Mouse (Mus musculus) lung, postnatal 0 days (tissue): ENCODE data around the gene Vmp1. TPM values are rescaled to one million over a fixed set of nuclear protein-coding genes. Genes with fewer than 3 reads are reported as not detected.
A peak's percentile ranks its signal among the peaks of the same experiment; 100 is the strongest.

Experiments
- ATAC-seq: fragments of 200-750 bp; cut with Nextera tagmentation; 2 replicates; pipeline ENCODE4 v1.8.0; 2017; ENCODE audit warnings: moderate library complexity
- DNase-seq: peaks from one replicate; pipeline ENCODE4 v3.0.0-alpha.2; 2016; ENCODE audit warnings: low spot score
- H3K27ac ChIP-seq: fragments of 300-500 bp; sonication (generic); 2 replicates; pipeline ENCODE4 v1.5.1; 2014; ENCODE audit warnings: antibody characterized with exemption, mild to moderate bottlenecking, low read length, mixed read lengths
- H3K27me3 ChIP-seq: fragments of 300-500 bp; sonication (generic); replicated peaks from 2 replicates; pipeline ENCODE4 v1.6.1; 2014; ENCODE audit warnings: low read length, mixed read lengths; ENCODE audit not compliant: insufficient read depth
- H3K36me3 ChIP-seq: fragments of 300-500 bp; sonication (generic); 2 replicates; pipeline ENCODE4 v1.6.1; 2014; ENCODE audit warnings: low read length, mixed read lengths; ENCODE audit not compliant: insufficient read depth
- H3K4me1 ChIP-seq: fragments of 300-500 bp; sonication (generic); 2 replicates; pipeline ENCODE4 v1.6.1; 2014; ENCODE audit warnings: antibody characterized with exemption, low read depth, low read length, mixed read lengths; ENCODE audit not compliant: insufficient read depth
- H3K4me2 ChIP-seq: fragments of 300-500 bp; sonication (generic); replicated peaks from 2 replicates; pipeline ENCODE4 v1.6.1; 2014; ENCODE audit warnings: low read depth, mild to moderate bottlenecking, low read length, moderate library complexity, mixed read lengths
- H3K4me3 ChIP-seq: fragments of 300-500 bp; sonication (generic); 2 replicates; pipeline ENCODE4 v1.5.1; 2014; ENCODE audit warnings: low read depth, low read length
- H3K9ac ChIP-seq: fragments of 300-500 bp; sonication (generic); replicated peaks from 2 replicates; pipeline ENCODE4 v1.6.1; 2014; ENCODE audit warnings: low read depth, mild to moderate bottlenecking
- H3K9me3 ChIP-seq: fragments of 300-500 bp; sonication (generic); 2 replicates; pipeline ENCODE4 v1.6.1; 2016; ENCODE audit warnings: low read length, mixed read lengths
- CTCF ChIP-seq: IDR thresholded peaks from 2 replicates; pipeline ENCODE4 v1.5.1; 2016; ENCODE audit warnings: antibody characterized with exemption, mild to moderate bottlenecking
- EP300 ChIP-seq: IDR thresholded peaks from 2 replicates; pipeline ENCODE4 v1.6.1; 2016; ENCODE audit warnings: antibody characterized with exemption, mild to moderate bottlenecking, control low read depth
- WGBS: fragments of 180-500 bp; shearing (Covaris S2); extraction: QIAGEN DNeasy Blood & Tissue Kit; methylation state at CpG from one replicate; pipeline ENCODE4 v1.1.7; 2014; 5-methylcytosine and 5-hydroxymethylcytosine counted together
- polyA plus RNA-seq: library from polyadenylated mRNA; unstranded; fragments of >200 nt; fragmentation: Nextera tagmentation; extraction: Ambion mirVana; gene quantifications from 2 replicates; pipeline ENCODE4 v1.2.1, GENCODE M21; 2015

Vmp1 gene
- polyA plus RNA-seq, 1 experiment from 2014 or later = 181 TPM

- Histone ChIP-seq H3K9ac (no peak overlapping the region), H3K4me1 (peaks cover 6% of the 10 kb centered on the region; the same call in 1 of the 2 replicates), H3K4me2 (no peak overlapping the region), H3K4me3 (no peak overlapping the region), H3K36me3 (no peaks in the 10 kb centered on the region), H3K27me3 (no peaks in the 10 kb centered on the region), H3K27ac (no peak overlapping the region), H3K9me3 (no peaks in the 10 kb centered on the region)
- TF ChIP-seq CTCF = no peak
- peak; percentile 38 for TF ChIP-seq EP300
- no peak for ATAC-seq
- WGBS = 87% methylated on average over 1 of the region's 1 CpGs
- DNase-seq = peak; percentile 31
These were observed 85.1 kb downstream of the Vmp1 start for GRCm38 (mm10) chr11:86598572-86598971.

GRCm38 (mm10) chr11:86598154-86598553 is 85.5 kb downstream of the Vmp1 start:
- no peak overlapping the region for H3K27ac ChIP-seq
- no peak for TF ChIP-seq EP300
- TF ChIP-seq CTCF = no peak
- 86% methylated on average over 5 of the region's 5 CpGs for WGBS
- ATAC-seq (no peak), DNase-seq (no peak)
- no peak overlapping the region for H3K9ac ChIP-seq
- no peaks in the 10 kb centered on the region for H3K27me3 ChIP-seq
- H3K4me3 ChIP-seq = no peak overlapping the region
- peaks cover 10% of the 10 kb centered on the region; the same call in 1 of the 2 replicates for H3K4me1 ChIP-seq
- no peak overlapping the region for H3K4me2 ChIP-seq
- no peaks in the 10 kb centered on the region for H3K36me3 ChIP-seq
- H3K9me3 ChIP-seq = no peaks in the 10 kb centered on the region

GRCm38 (mm10) chr11:86596976-86597375 is 86.7 kb downstream of the Vmp1 start:
- 58% methylated on average over 3 of the region's 3 CpGs for WGBS
- TF ChIP-seq CTCF (no peak), EP300 (no peak)
- H3K9me3 ChIP-seq = no peaks in the 10 kb centered on the region

GRCm38 (mm10) chr11:86596187-86596960 is 87.3 kb downstream of the Vmp1 start:
- ATAC-seq (peak; percentile 86), DNase-seq (peak; percentile 95)
- H3K4me2 ChIP-seq = no peak overlapping the region
- no peak overlapping the region for H3K9ac ChIP-seq
- WGBS = 62% methylated on average over 7 of the region's 7 CpGs
- no peaks in the 10 kb centered on the region for H3K9me3 ChIP-seq
- no peaks in the 10 kb centered on the region for H3K27me3 ChIP-seq
- H3K36me3 ChIP-seq = no peaks in the 10 kb centered on the region
- TF ChIP-seq CTCF = no peak
- TF ChIP-seq EP300 = peak; percentile 97
- peak overlapping the region; percentile 43; the same call in 1 of the 2 replicates for H3K27ac ChIP-seq
- H3K4me1 ChIP-seq = peaks cover 17% of the 10 kb centered on the region; the same call in 1 of the 2 replicates
- no peak overlapping the region for H3K4me3 ChIP-seq

More at GRCm38 (mm10) chr11:86596976-86597375, 86.7 kb downstream of the Vmp1 start:
- Histone ChIP-seq H3K4me2 (no peak overlapping the region), H3K36me3 (no peaks in the 10 kb centered on the region), H3K4me1 (peaks cover 17% of the 10 kb centered on the region; the same call in 1 of the 2 replicates), H3K4me3 (no peak overlapping the region), H3K9ac (no peak overlapping the region), H3K27me3 (no peaks in the 10 kb centered on the region), H3K27ac (peak overlapping the region; percentile 59)
- DNase-seq = no peak
- no peak for ATAC-seq

- Histone ChIP-seq H3K4me3 (no peak overlapping the region), H3K9me3 (no peaks in the 10 kb centered on the region), H3K27me3 (no peaks in the 10 kb centered on the region), H3K4me1 (peaks cover 17% of the 10 kb centered on the region; the same call in 1 of the 2 replicates), H3K27ac (peak overlapping the region; percentile 43), H3K9ac (no peak overlapping the region), H3K4me2 (no peak overlapping the region), H3K36me3 (no peaks in the 10 kb centered on the region)
- no peak for ATAC-seq
- 95% methylated on average over 6 of the region's 6 CpGs for WGBS
- no peak for DNase-seq
- TF ChIP-seq CTCF (no peak), EP300 (no peak)
These were observed 88.3 kb downstream of the Vmp1 start for GRCm38 (mm10) chr11:86595366-86595765.

- no peak for DNase-seq
- 74% methylated on average over 6 of the region's 6 CpGs for WGBS
- no peak for ATAC-seq
- TF ChIP-seq CTCF (no peak), EP300 (no peak)
- H3K9me3 ChIP-seq = no peaks in the 10 kb centered on the region
- H3K36me3 ChIP-seq = no peaks in the 10 kb centered on the region
- H3K4me3 ChIP-seq = no peak overlapping the region
- H3K4me1 ChIP-seq = peaks cover 17% of the 10 kb centered on the region; the same call in 1 of the 2 replicates
- H3K4me2 ChIP-seq = no peak overlapping the region
- H3K27me3 ChIP-seq = no peaks in the 10 kb centered on the region
- H3K9ac ChIP-seq = no peak overlapping the region
- H3K27ac ChIP-seq = peak overlapping the region; percentile 22
These were observed 89.3 kb downstream of the Vmp1 start for GRCm38 (mm10) chr11:86594188-86594876.
